Mouse (Mus musculus) megakaryocyte-erythroid progenitor cell, adult 5-6 weeks (primary cell): ENCODE data around the gene Abcg5. TPM values are rescaled to one million over a fixed set of nuclear protein-coding genes. Genes with fewer than 3 reads are reported as not detected.

Experiments used
- ATAC-seq: replicated peaks from 2 replicates; pipeline ENCODE4 v1.8.0; 2016; ENCODE audit warnings: mild to moderate bottlenecking, inconsistent platforms; ENCODE audit not compliant: severe bottlenecking, poor library complexity, low FRiP score, low TSS enrichment
- total RNA-seq, 2 experiments: library from RNA; stranded (forward) in 1 of 2; stranded (reverse) in 1 of 2; fragments of 200-1000, 215-1000 nt in 1 of 2; fragments of >200 nt in 1 of 2; fragmentation: Nextera tagmentation in 1 of 2; gene quantifications; 2 replicates each; pipeline ENCODE4 v1.2.3; 2014 to 2017

Gene Abcg5
- total RNA-seq, 2 experiments from 2014 or later = not detected

DNA sequence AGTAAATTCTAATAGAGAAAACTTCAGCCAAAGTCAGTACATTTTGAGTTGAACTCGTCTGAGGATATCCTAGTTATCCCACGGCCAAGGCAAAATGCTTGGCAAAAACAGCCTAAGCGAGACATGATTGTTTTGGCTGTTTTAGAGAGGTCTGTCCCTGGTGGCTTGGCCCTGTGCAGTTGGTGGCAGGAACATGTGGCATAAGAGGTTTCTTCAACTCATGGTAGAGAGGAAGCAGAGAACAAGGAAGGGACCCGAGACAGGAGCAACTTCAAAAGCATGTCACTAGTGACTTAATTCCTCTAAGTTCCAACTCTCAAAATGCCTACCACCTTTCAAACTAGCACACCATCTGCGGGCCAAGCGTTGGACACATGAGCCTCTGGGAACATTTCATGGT is 62.2 kb downstream of the Abcg5 start:
- ATAC-seq = no peak

DNA sequence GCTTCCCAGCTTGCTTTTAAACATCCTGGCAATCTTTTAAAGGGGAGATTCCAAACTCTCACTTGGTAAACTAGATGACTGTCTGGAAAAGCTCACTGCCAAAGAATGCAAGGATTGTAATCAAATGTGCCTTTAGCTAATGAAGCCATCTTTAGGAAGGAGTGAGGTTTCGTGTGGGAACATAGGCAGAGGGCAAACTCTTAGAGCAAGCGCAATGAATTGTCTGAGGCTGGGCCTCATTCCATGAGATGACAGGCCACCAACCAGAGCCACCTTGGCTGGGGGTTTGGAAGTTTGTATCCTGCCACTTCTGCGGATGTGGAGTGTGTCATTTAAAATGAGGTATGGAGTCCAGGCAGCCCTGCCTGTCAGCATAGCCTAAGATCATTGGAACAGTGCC is 62.7 kb downstream of the Abcg5 start:
- ATAC-seq = no peak

DNA sequence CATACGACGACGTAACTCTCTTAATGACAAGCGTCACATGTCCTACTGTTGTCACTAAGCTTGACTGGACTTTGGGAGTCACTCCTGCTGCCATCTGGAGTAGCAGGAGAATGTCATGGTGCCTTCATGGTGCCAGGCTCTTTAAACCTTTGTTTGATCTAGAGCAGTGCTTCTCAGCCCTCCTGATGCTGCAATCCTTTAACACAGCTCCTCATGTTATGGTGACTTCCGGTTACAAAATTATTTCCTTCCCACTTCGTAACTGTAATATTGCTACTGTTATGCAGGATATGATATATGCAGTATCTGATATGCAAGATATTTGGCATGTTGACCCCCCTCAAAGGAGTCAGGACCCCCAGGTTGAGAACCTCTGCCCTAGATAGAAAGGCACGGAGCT is 63.7 kb downstream of the Abcg5 start:
- ATAC-seq = no peak

DNA sequence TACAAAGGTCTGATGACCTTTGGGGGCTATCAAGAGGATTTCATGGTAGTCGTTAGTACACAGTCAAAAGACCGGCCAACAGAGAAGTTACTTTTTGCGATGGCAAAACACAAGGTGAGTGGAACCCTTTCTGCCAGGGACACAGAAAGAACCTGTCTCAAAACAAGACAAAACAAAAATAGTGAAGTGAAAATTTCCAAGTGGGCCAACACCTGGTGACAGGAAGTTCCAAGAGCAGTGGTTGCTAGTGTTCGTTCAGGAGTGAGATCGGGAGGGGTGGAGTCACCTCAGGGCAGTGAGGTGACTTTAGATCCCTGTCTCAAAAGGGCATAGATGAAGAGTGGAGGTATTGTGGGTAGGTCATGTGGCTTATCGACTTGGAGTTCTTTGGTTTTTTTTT is 64.9 kb downstream of the Abcg5 start:
- no peak for ATAC-seq

DNA sequence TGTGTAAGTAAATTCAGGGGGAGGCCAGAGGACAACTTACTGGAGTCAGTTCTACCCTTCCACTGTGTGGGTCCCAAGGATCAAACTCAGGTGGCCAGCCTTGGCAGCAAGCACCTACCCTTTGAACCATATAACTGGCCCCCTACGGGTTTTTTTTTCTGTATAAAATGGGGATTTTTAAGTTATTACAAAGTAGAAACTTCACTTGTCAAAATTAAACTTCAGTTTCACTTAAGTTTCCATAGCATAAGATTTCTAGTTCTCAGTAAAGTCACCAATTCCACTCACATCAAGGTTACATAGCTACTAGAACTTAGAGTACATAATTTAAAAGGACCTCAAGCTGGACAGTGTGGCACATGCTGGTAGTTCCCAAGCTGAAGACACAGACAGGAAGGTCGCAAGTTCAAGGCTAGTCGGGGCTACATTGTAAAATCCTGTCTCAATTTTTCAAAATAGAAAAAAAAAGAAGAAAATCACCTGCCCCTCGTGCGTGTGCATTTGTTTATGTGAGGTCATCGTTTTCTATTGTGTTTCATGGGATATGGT is 66.2 kb downstream of the Abcg5 start:
- ATAC-seq = no peak

DNA sequence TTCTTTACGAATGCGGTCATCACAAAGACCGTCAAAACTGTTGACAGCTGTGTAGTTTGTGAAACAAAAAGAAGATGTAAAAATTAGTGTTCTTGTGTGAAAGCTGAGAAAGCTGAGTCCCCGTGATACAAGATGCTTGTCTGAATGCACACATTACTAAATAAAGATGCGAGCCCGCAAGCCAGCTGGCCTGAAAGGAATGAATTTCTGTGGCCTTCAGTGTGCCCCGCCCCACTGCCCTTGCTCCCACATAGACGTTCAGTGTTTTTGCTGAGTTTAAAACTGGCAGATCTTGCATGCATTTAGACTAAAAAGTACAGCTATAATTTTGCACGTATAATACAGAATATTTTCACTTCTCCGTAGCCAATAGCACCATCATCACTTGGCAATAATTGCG is 67.0 kb downstream of the Abcg5 start:
- ATAC-seq = no peak

DNA sequence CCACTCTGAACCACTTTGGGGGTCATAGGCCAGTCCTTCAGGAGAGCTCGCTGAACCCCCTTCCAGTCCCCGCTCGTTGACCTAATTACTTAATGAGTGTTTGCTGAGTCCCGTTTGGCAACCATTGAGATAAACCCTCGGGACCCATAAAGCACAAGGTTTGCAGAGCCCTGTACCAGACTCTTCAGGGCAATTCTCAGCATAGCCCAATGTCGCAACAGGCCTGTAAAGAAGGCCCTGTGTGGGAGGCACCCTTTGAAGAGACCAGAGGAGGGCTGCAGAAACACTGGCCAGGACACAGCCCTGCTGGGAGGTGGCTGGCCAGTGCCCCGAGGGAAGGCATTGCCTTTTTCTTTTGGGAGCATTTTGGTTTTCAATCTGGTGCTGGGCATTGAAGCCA is 70.8 kb downstream of the Abcg5 start:
- no peak for ATAC-seq

DNA sequence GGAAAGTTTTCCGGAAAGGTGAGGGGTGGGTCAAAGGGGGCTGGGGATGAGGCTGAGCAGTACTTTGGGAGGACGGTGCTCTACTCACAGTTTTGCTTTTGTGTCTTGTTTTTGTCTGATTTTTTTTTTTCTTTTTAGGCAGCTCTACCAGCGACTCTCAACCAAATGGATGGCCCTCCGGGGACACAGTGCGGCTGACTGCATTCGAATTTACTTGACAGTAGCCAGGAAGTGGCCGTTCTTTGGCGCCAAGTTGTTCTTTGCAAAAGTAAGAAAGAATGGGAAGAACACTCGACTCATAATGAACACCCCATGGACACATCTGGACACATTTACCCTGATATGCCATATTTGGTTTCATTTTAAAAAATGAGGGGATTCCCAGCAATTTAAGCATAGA is 71.3 kb downstream of the Abcg5 start:
- no peak for ATAC-seq

DNA sequence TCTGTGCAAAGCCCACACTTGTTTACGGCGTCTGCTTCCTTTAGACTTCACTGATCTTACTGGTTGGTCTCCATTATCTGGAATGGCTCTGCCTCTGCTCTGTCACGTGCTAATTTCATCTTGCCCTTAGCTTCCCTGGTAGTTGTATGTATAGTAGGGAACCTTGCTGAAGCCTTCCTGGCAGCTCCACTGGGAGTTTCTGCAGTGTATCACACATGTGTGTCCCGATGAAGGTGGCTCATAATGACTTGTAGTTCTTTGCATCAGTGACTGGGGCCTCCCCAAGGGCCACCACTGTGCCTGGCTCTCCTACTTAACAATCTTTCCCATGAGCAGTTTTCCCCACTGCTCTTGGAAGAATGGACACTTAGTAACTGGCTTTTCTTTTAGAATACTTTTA is 74.2 kb downstream of the Abcg5 start:
- no peak for ATAC-seq

Other genes starting within 250 kb of the Abcg5 start
- gene Thada, start 216.8 kb downstream of the Abcg5 start, total RNA-seq (2014; fragmentation: Nextera tagmentation) = 34.5 and 53.4 TPM in 2 replicates
- gene Thada, start 216.8 kb downstream of the Abcg5 start, total RNA-seq (2017) = 34.0 and 39.4 TPM in 2 replicates
- not detected in 2 replicates for gene Plekhh2, start 171.1 kb downstream of the Abcg5 start, total RNA-seq (2014; fragmentation: Nextera tagmentation)
- gene Plekhh2, start 171.1 kb downstream of the Abcg5 start, total RNA-seq (2017) = not detected in 2 replicates
- 3.3 TPM in 1 of 2 replicates, not detected in the other for gene Dync2li1, start 56.5 kb downstream of the Abcg5 start, total RNA-seq (2014; fragmentation: Nextera tagmentation)
- 0.50 and 1.4 TPM in 2 replicates for gene Dync2li1, start 56.5 kb downstream of the Abcg5 start, total RNA-seq (2017)
- not detected in 2 replicates for gene Abcg8, start 6.7 kb downstream of the Abcg5 start, total RNA-seq (2014; fragmentation: Nextera tagmentation)
- not detected in 2 replicates for gene Abcg8, start 6.7 kb downstream of the Abcg5 start, total RNA-seq (2017)
- 63.8 and 67.3 TPM in 2 replicates for gene Lrpprc, start 107.8 kb upstream of the Abcg5 start, total RNA-seq (2014; fragmentation: Nextera tagmentation)
- gene Lrpprc, start 107.8 kb upstream of the Abcg5 start, total RNA-seq (2017) = 115 TPM in 2 replicates